Mouse (Mus musculus): Measurements from ENCODE around the gene Otub2.

The Otub2 gene

GRCm38 (mm10) chr12:103445060-103445459 is 56.6 kb downstream of the Otub2 start:
- DNase-seq, result no peak

- DNase-seq, result no peak
Measured at GRCm38 (mm10) chr12:103453361-103453760, 64.9 kb downstream of the Otub2 start.

Measured in right cerebral cortex, adult 18-20 months (tissue).